Mouse (Mus musculus) testis, postnatal 10 days (tissue): ENCODE measurements around the gene Zfp651.

Experiments
- DNase-seq: peaks from one replicate; pipeline ENCODE4 v3.0.0; 2021; ENCODE audit warnings: low spot score

Gene Zfp651

GRCm38 (mm10) chr9:121810081-121810821 is 51.1 kb downstream of the Zfp651 start:
- DNase-seq, result peak; percentile 77

- DNase-seq, result no peak
These were observed 56.1 kb downstream of the Zfp651 start for GRCm38 (mm10) chr9:121815183-121815582.

GRCm38 (mm10) chr9:121819073-121819770 is 60.1 kb downstream of the Zfp651 start:
- no peak for DNase-seq

GRCm38 (mm10) chr9:121819771-121820471 is 60.8 kb downstream of the Zfp651 start:
- peak; percentile 45 for DNase-seq

- DNase-seq, result no peak
These were observed 61.6 kb downstream of the Zfp651 start for GRCm38 (mm10) chr9:121820765-121821164.
